Mouse (Mus musculus): Measurements from ENCODE around the gene Dpf3. TPM values are rescaled to one million over a fixed set of nuclear protein-coding genes. Genes with fewer than 3 reads are reported as not detected.

The Dpf3 gene
- polyA plus RNA-seq, 1 experiment: 4.0 TPM

DNA sequence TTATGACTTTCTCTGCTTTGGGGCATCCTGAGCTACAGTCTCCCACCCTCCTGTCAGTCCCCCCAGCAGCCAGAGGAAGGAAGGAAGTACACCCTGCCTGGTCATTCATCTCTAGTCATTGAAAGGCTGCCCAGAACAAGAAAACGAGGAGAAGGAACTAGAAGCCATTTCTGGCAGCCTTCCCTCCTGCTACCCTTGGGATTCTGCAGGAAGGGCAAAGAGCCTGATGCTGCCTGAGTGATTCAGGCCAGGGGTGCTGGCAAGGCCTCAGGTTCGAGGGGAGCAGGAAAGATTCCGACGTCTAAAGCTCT is 144.7 kb downstream of the Dpf3 start:
- peak; percentile 84 for DNase-seq
- no peak overlapping the region for H3K4me3 ChIP-seq (ENCODE audit: insufficient read depth, low read depth, low read length)
- 0 out of 2 replicates have a peak, but pooled peaks cover 5% of the 10 kb centered on the region for H3K4me1 ChIP-seq (ENCODE audit: control insufficient read depth, insufficient read depth, low read length)
- H3K27ac ChIP-seq (ENCODE audit: insufficient read depth, low read depth, low read length): peak overlapping the region; percentile 8; the same call in 1 of the 2 replicates
- 23% methylated on average over 4 of the region's 4 CpGs for WGBS
- no peak for TF ChIP-seq POLR2A (IDR thresholded peaks at IDR 0.05; ENCODE audit: low read depth, low read length)
- no peaks in the 10 kb centered on the region for H3K27me3 ChIP-seq (replicated peaks; ENCODE audit: control insufficient read depth, insufficient read depth, low read length)
- no peaks in the 10 kb centered on the region for H3K36me3 ChIP-seq (ENCODE audit: control insufficient read depth, insufficient read depth, low read length)

GRCm38 (mm10) chr12:83342035-83342874 is 145.3 kb downstream of the Dpf3 start:
- Histone ChIP-seq H3K36me3 (ENCODE audit: control insufficient read depth, insufficient read depth, low read length) (no peaks in the 10 kb centered on the region), H3K4me3 (ENCODE audit: insufficient read depth, low read depth, low read length) (no peak overlapping the region), H3K4me1 (ENCODE audit: control insufficient read depth, insufficient read depth, low read length) (0 out of 2 replicates have a peak, but pooled peaks cover 5% of the 10 kb centered on the region), H3K27ac (ENCODE audit: insufficient read depth, low read depth, low read length) (peak overlapping the region; percentile 8; the same call in 1 of the 2 replicates), H3K27me3 (replicated peaks; ENCODE audit: control insufficient read depth, insufficient read depth, low read length) (no peaks in the 10 kb centered on the region)
- WGBS: 63% methylated on average over 15 of the region's 15 CpGs
- no peak for TF ChIP-seq POLR2A (IDR thresholded peaks at IDR 0.05; ENCODE audit: low read depth, low read length)
- TF ChIP-seq CTCF (conservative IDR thresholded peaks at IDR 0.05; ENCODE audit: insufficient read depth, insufficient read length, low read depth, low read length): no peak
- peak; percentile 17 for DNase-seq

DNA sequence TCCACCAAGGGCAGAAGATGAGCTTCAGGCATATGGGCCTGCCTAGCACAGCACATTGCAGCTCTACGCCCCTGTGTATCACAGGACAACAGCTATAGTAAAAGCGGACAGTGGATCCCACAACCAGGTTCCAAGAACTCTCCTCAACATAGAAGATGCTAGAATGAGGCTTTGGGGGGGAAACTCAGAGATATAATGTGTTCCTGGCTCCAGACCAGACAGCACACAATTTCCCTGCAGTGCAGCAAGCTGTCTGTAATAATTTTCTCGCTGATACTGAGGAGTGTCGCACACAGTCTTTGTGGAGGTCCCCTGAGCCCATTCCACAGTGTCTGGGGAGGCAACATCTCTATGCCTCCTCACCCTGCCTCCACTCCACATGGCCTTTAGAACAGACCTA is 146.6 kb downstream of the Dpf3 start:
- 93% methylated on average over 4 of the region's 4 CpGs for WGBS
- H3K4me3 ChIP-seq (ENCODE audit: insufficient read depth, low read depth, low read length): no peak overlapping the region
- no peaks in the 10 kb centered on the region for H3K36me3 ChIP-seq (ENCODE audit: control insufficient read depth, insufficient read depth, low read length)
- no peak overlapping the region for H3K27ac ChIP-seq (ENCODE audit: insufficient read depth, low read depth, low read length)
- no peaks in the 10 kb centered on the region for H3K27me3 ChIP-seq (replicated peaks; ENCODE audit: control insufficient read depth, insufficient read depth, low read length)
- DNase-seq: no peak
- TF ChIP-seq POLR2A (IDR thresholded peaks at IDR 0.05; ENCODE audit: low read depth, low read length): no peak
- no peak for TF ChIP-seq CTCF (conservative IDR thresholded peaks at IDR 0.05; ENCODE audit: insufficient read depth, insufficient read length, low read depth, low read length)
- 0 out of 2 replicates have a peak, but pooled peaks cover 5% of the 10 kb centered on the region for H3K4me1 ChIP-seq (ENCODE audit: control insufficient read depth, insufficient read depth, low read length)

DNA sequence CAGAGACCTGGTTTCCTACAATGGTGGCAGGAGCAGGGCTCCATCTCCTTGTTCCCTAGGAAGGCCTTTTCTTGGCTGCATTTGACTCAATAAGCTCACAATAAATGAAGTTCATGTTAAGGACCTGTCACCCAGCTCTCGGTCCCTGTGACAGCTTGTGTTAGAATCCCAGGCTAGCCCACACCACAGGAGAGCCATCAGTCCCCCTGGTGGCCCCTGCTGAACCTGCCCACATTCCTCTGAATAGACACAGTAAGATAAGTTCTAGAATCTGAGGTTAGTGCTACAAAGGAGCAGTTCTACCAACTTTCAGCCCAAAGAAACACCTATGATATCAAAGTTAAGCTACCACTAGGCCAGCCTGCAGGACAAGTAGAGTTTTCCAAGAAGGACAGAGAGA is 149.2 kb downstream of the Dpf3 start:
- Histone ChIP-seq H3K27ac (ENCODE audit: insufficient read depth, low read depth, low read length) (no peak overlapping the region), H3K27me3 (replicated peaks; ENCODE audit: control insufficient read depth, insufficient read depth, low read length) (no peaks in the 10 kb centered on the region), H3K4me1 (ENCODE audit: control insufficient read depth, insufficient read depth, low read length) (0 out of 2 replicates have a peak, but pooled peaks cover 5% of the 10 kb centered on the region), H3K36me3 (ENCODE audit: control insufficient read depth, insufficient read depth, low read length) (no peaks in the 10 kb centered on the region), H3K4me3 (ENCODE audit: insufficient read depth, low read depth, low read length) (no peak overlapping the region)
- TF ChIP-seq CTCF (conservative IDR thresholded peaks at IDR 0.05; ENCODE audit: insufficient read depth, insufficient read length, low read depth, low read length): no peak
- DNase-seq: no peak
- WGBS: 93% methylated on average over 1 of the region's 1 CpGs

DNA sequence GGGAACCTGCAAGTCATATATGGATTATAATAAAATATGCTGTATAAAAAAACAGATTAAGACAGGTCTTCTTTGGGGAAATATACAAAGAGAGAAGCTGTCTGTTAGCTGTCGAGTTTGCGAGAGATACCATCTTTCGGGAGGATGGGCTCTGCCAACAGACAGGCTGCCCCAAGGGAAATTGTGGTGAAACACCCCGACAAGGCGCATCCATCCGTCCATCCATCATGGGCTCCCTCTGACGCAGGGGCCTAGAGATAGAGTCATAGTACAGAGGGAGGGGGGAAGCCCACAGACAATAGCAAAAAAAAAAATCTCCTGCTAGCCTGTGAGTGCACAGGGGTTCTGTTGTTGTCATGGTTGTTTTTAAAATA is 149.8 kb downstream of the Dpf3 start:
- 59% methylated on average over 7 of the region's 7 CpGs for WGBS
- Histone ChIP-seq H3K27me3 (replicated peaks; ENCODE audit: control insufficient read depth, insufficient read depth, low read length) (no peaks in the 10 kb centered on the region), H3K36me3 (ENCODE audit: control insufficient read depth, insufficient read depth, low read length) (no peaks in the 10 kb centered on the region), H3K4me1 (ENCODE audit: control insufficient read depth, insufficient read depth, low read length) (0 out of 2 replicates have a peak, but pooled peaks cover 2% of the 10 kb centered on the region), H3K27ac (ENCODE audit: insufficient read depth, low read depth, low read length) (no peak overlapping the region), H3K4me3 (ENCODE audit: insufficient read depth, low read depth, low read length) (no peak overlapping the region)
- no peak for DNase-seq
- TF ChIP-seq POLR2A (IDR thresholded peaks at IDR 0.05; ENCODE audit: low read depth, low read length) (no peak), CTCF (conservative IDR thresholded peaks at IDR 0.05; ENCODE audit: insufficient read depth, insufficient read length, low read depth, low read length) (no peak)

DNA sequence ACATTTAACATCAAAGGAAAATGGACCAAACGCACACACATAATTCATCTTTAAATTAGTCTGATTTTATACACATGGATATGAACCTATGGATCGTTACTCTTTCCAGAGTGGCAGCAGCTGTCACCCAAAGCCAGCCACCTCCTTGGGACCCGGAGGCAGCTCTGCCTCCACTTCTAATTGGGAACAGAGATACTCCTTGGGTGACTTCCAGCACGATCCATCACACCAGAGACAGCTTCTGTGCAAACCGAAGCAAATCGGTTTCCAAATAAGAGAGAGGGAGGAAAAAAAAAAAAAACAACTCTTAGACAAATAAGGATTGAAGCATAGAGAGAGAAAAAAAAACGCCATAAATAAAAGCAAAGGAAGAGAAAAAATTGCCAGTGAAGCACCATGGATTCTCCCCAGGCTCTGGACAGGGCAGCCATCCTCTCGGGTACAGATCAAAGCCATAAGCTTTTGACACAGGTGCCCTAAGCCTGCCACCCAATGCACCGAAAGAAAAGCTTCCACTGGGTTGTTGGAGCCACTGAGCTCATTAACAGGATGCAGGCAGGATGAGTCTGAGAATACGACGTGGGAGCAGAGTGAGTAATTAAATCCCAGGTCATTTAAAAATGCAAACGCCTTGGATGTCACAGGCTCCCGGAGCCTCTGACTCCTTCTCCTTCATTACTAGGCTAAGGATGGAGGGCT is 150.3 kb downstream of the Dpf3 start:
- no peak for TF ChIP-seq CTCF (conservative IDR thresholded peaks at IDR 0.05; ENCODE audit: insufficient read depth, insufficient read length, low read depth, low read length)
- TF ChIP-seq POLR2A (IDR thresholded peaks at IDR 0.05; ENCODE audit: low read depth, low read length): no peak
- H3K4me1 ChIP-seq (ENCODE audit: control insufficient read depth, insufficient read depth, low read length): no peaks in the 10 kb centered on the region
- H3K4me3 ChIP-seq (ENCODE audit: insufficient read depth, low read depth, low read length): no peak overlapping the region
- H3K27ac ChIP-seq (ENCODE audit: insufficient read depth, low read depth, low read length): no peak overlapping the region
- peak; percentile 28 for DNase-seq
- H3K36me3 ChIP-seq (ENCODE audit: control insufficient read depth, insufficient read depth, low read length): no peaks in the 10 kb centered on the region
- 28% methylated on average over 13 of the region's 13 CpGs for WGBS
- no peaks in the 10 kb centered on the region for H3K27me3 ChIP-seq (replicated peaks; ENCODE audit: control insufficient read depth, insufficient read depth, low read length)

DNA sequence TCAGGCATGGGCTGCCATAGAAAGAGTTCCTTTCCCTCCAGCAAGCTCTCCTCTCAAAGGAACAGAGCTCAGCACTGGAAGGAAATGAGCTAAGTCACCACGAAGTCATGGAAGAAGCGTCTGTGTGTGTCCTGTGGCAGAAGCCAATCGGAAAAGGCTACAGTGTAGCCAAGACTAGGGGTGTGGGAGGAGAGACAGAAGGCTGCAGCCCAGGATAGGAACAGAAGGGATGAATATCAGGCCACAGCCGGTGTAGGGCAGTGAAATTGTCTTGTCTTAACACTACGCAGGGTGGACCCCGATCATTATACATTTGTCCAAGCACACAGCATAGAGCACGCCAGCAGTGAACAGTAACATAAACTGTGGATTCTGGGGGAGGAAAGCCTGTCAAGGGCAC is 157.5 kb downstream of the Dpf3 start:
- 69% methylated on average over 7 of the region's 7 CpGs for WGBS
- Histone ChIP-seq H3K36me3 (ENCODE audit: control insufficient read depth, insufficient read depth, low read length) (no peaks in the 10 kb centered on the region), H3K27me3 (replicated peaks; ENCODE audit: control insufficient read depth, insufficient read depth, low read length) (no peaks in the 10 kb centered on the region), H3K27ac (ENCODE audit: insufficient read depth, low read depth, low read length) (no peak overlapping the region), H3K4me1 (ENCODE audit: control insufficient read depth, insufficient read depth, low read length) (no peaks in the 10 kb centered on the region), H3K4me3 (ENCODE audit: insufficient read depth, low read depth, low read length) (no peak overlapping the region)
- TF ChIP-seq POLR2A (IDR thresholded peaks at IDR 0.05; ENCODE audit: low read depth, low read length): no peak
- TF ChIP-seq CTCF (conservative IDR thresholded peaks at IDR 0.05; ENCODE audit: insufficient read depth, insufficient read length, low read depth, low read length): no peak
- no peak for DNase-seq
